Mouse (Mus musculus) heart, embryonic 10.5 days (tissue): Measurements from ENCODE around the gene Bcat1. TPM values are rescaled to one million over a fixed set of nuclear protein-coding genes. Genes with fewer than 3 reads are reported as not detected.
"Not testable (repeated sequence)": the region's sequence is repeated elsewhere in the genome, so short reads cannot be mapped to it uniquely, and the experiment has no call there.

Source experiments
- DNase-seq: peaks from one replicate; pipeline ENCODE4 v3.0.0-alpha.2; 2017; ENCODE audit warnings: low spot score
- H3K27ac ChIP-seq: fragments of 300-500 bp; sonication (generic); 2 replicates; pipeline ENCODE4 v1.5.1; 2016; ENCODE audit warnings: mild to moderate bottlenecking
- H3K27me3 ChIP-seq: fragments of 300-500 bp; sonication (generic); 2 replicates; pipeline ENCODE4 v1.6.1; 2016; ENCODE audit warnings: mild to moderate bottlenecking; ENCODE audit not compliant: poor library complexity, insufficient read depth, severe bottlenecking
- H3K36me3 ChIP-seq: fragments of 300-500 bp; sonication (generic); 2 replicates; pipeline ENCODE4 v1.6.1; 2016; ENCODE audit warnings: mild to moderate bottlenecking, moderate library complexity
- H3K4me1 ChIP-seq: fragments of 300-500 bp; sonication (generic); 2 replicates; pipeline ENCODE4 v1.6.1; 2016; ENCODE audit warnings: mild to moderate bottlenecking
- H3K4me3 ChIP-seq: fragments of 300-500 bp; sonication (generic); 2 replicates; pipeline ENCODE4 v1.5.1; 2016; ENCODE audit warnings: mild to moderate bottlenecking, moderate library complexity
- H3K9me3 ChIP-seq: fragments of 300-500 bp; sonication (generic); 2 replicates; pipeline ENCODE4 v1.6.1; 2016; ENCODE audit warnings: mild to moderate bottlenecking, moderate library complexity
- whole genome bisulfite sequencing: fragments of 180-500 bp; shearing (Covaris S2); methylation state at CpG from one replicate; pipeline ENCODE4 v1.1.7; 2016; 5-methylcytosine and 5-hydroxymethylcytosine counted together
- polyA plus RNA-seq: library from polyadenylated mRNA; unstranded; fragments of >200 nt; fragmentation: Nextera tagmentation; extraction: Ambion mirVana; gene quantifications from 2 replicates; pipeline ENCODE4 v1.2.1, GENCODE M21; 2016

The Bcat1 gene
- polyA plus RNA-seq, 1 experiment from 2014 or later, result 49.6 TPM

DNA sequence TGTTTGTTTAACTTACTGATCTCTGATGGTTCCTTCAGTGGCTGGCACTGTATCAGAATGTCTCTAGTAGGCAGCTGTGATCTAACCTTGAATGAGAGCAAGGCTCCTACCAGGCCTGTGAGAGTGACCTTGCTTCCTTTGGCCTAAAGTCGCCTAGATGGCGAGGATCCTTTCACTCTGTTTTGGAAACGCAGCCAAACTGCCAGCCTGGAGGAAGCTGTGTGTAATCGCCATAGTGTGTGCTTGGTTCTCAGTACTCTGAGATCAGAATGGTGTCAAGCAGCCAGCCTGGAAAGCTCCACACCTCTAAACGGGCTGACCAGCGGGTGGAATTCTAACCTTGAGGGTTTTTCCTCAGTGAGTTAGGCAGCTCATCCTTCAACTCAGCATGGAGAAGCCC lies 36.9 kb upstream of the Bcat1 start:
- DNase-seq, result no peak
- H3K27ac ChIP-seq, result no peak overlapping the region; the same call in 1 of the 2 replicates
- no peaks in the 10 kb centered on the region for H3K9me3 ChIP-seq
- peaks cover 14% of the 10 kb centered on the region for H3K4me1 ChIP-seq
- H3K27me3 ChIP-seq, result no peaks in the 10 kb centered on the region
- H3K4me3 ChIP-seq, result no peak overlapping the region
- no peaks in the 10 kb centered on the region for H3K36me3 ChIP-seq
- WGBS, result 56% methylated on average over 6 of the region's 6 CpGs

DNA sequence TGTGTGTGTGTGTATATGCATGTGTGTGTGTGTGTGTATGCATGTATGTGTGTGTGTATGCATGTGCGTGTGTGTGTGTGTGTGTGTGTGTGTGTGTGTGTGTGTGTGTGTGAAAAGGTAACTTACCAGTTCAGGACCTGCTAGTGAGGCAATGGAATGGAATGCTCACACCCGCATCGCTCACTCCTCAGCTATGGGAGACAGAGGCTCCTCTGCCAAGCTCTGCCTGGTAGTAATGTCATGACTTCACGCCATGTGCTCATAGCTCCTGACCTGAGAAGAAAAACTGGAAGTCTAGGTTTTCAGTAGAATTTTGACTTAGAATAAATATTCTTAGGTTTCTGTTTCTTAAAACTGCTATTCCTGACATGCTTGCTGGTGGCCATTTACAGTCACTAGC lies 34.8 kb upstream of the Bcat1 start:
- H3K27ac ChIP-seq, result no peak overlapping the region
- H3K27me3 ChIP-seq, result no peaks in the 10 kb centered on the region
- DNase-seq, result no peak
- 87% methylated on average over 4 of the region's 4 CpGs for WGBS
- H3K4me3 ChIP-seq, result no peak overlapping the region
- peaks cover 4% of the 10 kb centered on the region; the same call in 1 of the 2 replicates for H3K4me1 ChIP-seq
- no peaks in the 10 kb centered on the region for H3K36me3 ChIP-seq
- H3K9me3 ChIP-seq, result no peaks in the 10 kb centered on the region

DNA sequence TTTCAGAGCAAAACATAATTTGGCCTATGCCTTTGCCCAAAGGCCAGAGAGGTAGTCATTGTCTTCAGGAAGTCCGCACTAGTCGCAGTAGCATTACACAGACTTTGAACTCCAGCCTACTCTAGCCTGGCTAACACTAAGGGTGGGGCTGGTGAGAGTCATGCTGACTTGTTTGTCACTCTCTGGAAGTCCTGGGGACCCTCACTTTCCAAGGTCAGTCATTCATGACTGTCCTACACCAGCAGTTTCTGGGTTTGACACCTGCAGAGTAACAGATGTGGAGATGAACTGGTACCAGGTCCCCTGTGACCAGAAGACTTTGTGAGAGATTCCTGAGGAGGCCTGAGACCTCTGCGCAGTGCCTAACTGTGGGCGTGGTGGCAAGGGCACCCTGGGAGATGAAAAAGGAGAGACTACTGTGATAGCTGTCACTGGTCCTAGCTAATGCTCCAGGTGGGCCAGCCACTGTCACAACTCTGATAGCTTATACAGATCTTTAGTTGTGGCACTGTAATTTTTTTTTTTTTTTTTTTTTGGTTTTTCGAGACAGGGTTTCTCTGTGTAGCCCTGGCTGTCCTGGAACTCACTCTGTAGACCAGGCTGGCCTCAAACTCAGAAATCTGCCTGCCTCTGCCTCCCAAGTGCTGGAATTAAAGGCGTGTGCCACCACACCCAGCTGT lies 30.3 kb upstream of the Bcat1 start:
- no peak overlapping the region for H3K27ac ChIP-seq
- no peaks in the 10 kb centered on the region for H3K36me3 ChIP-seq
- H3K4me3 ChIP-seq, result no peak overlapping the region
- DNase-seq, result no peak
- peaks cover 4% of the 10 kb centered on the region; the same call in 1 of the 2 replicates for H3K4me1 ChIP-seq
- 79% methylated on average over 6 of the region's 6 CpGs for whole genome bisulfite sequencing
- no peaks in the 10 kb centered on the region for H3K27me3 ChIP-seq
- no peaks in the 10 kb centered on the region for H3K9me3 ChIP-seq

DNA sequence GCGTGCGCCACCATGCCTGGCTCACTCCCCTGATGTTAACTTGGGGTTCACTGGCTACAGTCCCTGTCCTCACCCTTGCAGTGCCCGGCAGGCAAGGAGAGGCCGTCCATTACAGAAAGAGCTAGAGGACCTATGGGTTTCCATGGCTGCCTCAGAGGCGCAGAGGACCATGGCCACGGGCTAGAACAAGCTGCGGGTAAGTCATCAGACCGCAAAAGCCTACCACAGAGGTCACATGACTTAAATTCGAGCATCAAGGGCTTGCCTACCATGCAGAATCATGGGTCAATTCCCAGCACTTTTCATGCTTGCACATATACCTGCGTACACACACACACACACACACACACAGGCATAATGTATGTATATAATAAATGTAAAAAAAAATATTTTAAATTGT lies 29.5 kb upstream of the Bcat1 start:
- 89% methylated on average over 10 of the region's 10 CpGs for whole genome bisulfite sequencing
- no peak overlapping the region for H3K4me3 ChIP-seq
- H3K27ac ChIP-seq, result no peak overlapping the region
- DNase-seq, result no peak
- H3K36me3 ChIP-seq, result no peaks in the 10 kb centered on the region
- H3K4me1 ChIP-seq, result peaks cover 12% of the 10 kb centered on the region; the same call in 1 of the 2 replicates
- H3K9me3 ChIP-seq, result no peaks in the 10 kb centered on the region
- H3K27me3 ChIP-seq, result no peaks in the 10 kb centered on the region

DNA sequence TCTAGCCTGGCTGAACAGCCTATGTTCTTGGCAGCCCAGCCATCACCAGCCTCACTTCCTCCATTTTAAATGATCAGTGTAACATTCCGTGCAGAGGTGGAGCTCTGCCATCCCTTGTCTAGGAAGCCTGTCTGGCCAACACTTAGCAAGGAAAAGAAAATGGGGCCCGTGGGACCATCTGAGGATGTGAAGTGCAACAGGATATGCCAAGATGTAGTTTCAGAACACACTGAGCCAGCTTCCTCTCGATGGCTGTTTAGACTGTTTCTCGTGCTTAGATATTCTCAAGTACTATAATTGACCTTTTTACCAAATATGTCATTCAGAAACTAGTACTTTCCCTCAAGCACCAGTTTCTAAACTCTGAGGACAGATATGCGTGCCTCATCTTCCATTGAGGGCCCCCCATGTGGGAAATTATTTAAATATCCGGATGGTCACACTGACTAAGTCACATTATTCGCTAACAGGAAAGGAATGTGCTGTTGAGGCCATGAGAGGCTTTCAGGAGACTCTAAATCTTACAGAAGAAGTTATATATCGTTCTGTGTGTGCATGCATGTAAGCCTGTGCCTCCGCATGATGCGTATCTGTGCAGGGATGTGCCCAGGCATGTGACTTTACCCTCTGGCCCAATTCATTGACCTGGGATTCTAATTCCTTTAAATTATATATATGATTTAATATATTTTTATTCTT lies 28.4 kb upstream of the Bcat1 start:
- Histone ChIP-seq H3K27me3 (no peaks in the 10 kb centered on the region), H3K4me3 (no peak overlapping the region), H3K4me1 (peaks cover 14% of the 10 kb centered on the region; the same call in 1 of the 2 replicates), H3K36me3 (no peaks in the 10 kb centered on the region), H3K9me3 (no peaks in the 10 kb centered on the region), H3K27ac (no peak overlapping the region)
- DNase-seq, result no peak
- 80% methylated on average over 10 of the region's 10 CpGs for WGBS

DNA sequence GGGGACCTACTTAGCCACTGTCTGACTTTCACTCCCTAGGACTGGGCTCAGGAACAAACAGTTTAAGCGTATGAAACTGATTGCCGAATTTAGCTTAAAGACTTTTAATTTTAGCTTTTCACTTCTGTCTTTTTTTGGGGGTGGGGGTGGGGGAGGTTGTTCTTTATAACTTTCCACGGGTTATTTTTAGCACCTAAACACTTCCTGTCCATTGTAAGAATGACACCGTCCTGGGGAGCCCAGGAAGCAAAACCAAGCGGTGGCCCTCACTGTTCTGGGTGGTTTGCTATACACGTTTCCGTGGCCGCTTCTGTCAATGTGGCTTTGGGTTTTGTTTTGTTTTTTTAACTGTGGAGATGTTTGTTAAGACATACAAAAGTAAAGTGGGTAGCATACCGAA lies 24.9 kb upstream of the Bcat1 start:
- no peaks in the 10 kb centered on the region for H3K9me3 ChIP-seq
- WGBS, result 45% methylated on average over 9 of the region's 9 CpGs
- no peak overlapping the region for H3K4me3 ChIP-seq
- peak overlapping the region; percentile 56 for H3K27ac ChIP-seq
- H3K4me1 ChIP-seq, result peaks cover 14% of the 10 kb centered on the region; the same call in 1 of the 2 replicates
- no peaks in the 10 kb centered on the region for H3K36me3 ChIP-seq
- no peak for DNase-seq
- no peaks in the 10 kb centered on the region for H3K27me3 ChIP-seq

DNA sequence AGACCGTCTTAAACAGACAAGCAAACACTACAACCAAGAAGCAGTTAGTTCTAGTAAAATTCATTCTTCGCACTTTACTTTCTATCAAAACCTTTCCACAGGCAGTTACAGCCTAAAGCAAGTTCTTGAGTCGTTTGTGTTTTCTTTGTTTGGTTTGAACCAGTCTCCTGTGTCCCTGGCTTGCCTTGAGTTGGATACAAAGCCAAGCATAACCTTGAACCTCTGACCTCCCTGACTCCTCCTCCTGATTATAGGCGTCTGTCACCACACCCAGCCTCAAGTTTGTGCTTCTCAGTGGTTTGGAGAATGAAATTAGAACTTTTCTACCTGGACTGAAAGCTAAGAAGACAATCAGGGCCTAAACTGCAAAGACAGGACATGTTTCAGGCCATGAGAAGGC lies 18.4 kb upstream of the Bcat1 start:
- DNase-seq, result no peak
- Histone ChIP-seq H3K36me3 (no peaks in the 10 kb centered on the region), H3K4me1 (peaks cover 5% of the 10 kb centered on the region), H3K9me3 (no peaks in the 10 kb centered on the region), H3K27ac (no peak overlapping the region), H3K27me3 (0 out of 2 replicates have a peak, but pooled peaks cover 4% of the 10 kb centered on the region), H3K4me3 (no peak overlapping the region)
- 77% methylated on average over 4 of the region's 4 CpGs for WGBS

DNA sequence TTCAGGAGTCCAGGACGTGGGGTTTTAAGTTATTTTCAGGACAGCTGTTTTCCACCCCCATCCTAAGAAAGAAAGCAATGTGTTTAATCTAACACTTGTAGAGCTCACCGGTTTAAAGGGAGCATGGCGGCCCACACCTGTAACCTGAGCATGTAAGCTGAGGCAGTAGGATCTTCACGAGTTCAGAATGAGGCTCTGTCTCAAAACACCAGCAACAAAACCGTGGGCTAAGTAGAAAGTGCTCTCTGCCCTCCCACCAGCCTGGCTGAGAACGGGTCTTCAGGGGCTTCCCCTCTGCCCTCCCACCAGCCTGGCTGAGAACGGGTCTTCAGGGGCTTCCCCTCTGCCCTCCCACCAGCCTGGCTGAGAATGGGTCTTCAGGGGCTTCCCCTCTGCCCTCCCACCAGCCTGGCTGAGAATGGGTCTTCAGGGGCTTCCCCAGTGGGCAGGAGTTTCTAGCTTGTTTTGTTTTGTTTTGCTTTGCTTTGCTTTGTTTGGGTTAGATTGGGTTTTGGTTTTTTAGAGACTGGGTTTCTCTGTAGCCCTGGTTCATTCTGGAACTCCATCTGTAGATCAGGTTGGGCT lies 17.1 kb upstream of the Bcat1 start:
- H3K9me3 ChIP-seq, H3K4me1 ChIP-seq, DNase-seq, H3K27me3 ChIP-seq, H3K4me3 ChIP-seq, H3K36me3 ChIP-seq, H3K27ac ChIP-seq: not testable (repeated sequence)
- WGBS, result 57% methylated on average over 7 of the region's 7 CpGs

DNA sequence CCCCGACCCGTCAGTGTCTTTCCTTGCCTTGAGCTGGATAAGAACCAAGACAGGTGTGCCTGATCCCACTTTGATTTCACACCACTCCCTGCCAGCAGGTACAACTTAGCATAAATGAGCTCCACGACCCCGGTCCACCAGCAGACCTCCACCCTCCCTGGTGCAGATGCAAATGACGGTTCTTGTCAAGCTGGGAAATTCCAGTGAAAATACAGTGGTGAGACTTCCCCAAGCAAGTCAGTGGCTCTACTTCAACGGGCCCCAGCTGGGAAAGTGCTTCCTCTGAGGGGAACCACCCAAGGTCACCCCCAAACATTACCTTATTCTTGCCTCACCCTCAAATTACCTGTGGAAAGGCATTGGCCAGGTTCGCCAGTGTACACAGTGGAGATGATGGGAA lies 16.0 kb upstream of the Bcat1 start:
- Histone ChIP-seq H3K36me3 (no peaks in the 10 kb centered on the region), H3K4me1 (peaks cover 8% of the 10 kb centered on the region), H3K9me3 (no peaks in the 10 kb centered on the region), H3K27me3 (0 out of 2 replicates have a peak, but pooled peaks cover 4% of the 10 kb centered on the region), H3K27ac (no peak overlapping the region), H3K4me3 (no peak overlapping the region)
- 75% methylated on average over 7 of the region's 7 CpGs for WGBS
- DNase-seq, result no peak

DNA sequence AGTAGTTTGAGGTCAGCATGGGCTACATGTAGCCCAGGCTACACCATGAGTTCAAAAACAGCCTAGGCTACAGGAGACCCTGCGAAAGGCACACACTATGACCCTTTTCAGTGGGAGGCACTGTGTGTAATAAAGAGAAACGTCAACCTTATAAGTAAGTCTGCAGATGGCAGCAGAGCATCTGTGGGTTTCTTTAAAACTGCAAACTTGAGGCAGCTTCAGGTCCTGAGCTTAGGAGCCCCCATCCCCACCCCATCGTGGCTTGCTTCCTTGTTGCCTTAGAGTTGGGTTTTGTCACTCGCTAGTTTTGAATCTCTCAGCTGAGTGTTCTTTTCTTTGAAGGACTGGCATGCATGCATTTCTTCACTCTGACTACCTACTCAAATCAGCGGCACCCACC lies 14.9 kb upstream of the Bcat1 start:
- Histone ChIP-seq H3K27me3 (0 out of 2 replicates have a peak, but pooled peaks cover 4% of the 10 kb centered on the region), H3K27ac (no peak overlapping the region)
- 71% methylated on average over 5 of the region's 5 CpGs for WGBS

DNA sequence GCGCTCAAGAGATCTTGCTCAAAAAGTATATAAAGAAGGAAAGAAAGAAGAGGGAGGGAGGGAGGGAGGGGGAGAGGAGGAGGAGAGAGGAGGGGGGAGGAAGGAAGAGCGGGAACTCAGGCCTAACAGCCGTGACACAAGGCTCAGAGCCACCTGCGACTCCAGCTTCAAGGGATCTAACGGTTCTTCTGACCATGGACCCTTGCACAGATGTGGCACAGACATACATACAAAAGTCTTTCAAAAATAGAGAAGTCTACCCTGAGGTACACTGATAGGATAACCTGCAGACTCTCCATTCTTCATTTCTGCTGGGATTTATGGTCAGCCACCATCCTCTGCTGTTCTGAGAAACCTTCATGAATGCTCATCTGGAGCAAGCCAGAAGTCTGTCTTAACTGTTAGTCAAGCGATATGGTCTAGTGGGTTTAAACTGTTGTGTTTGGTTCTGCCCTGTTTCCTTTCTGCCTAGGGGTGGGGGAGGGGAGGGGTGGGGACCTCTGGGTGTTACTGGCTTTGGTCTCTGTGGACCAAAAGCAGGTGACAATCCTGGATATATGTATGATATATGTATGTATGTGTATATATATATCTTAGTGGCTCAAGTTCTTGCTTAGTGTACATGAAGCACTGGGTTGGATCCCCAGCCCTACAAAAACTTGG lies 14.3 kb upstream of the Bcat1 start:
- H3K9me3 ChIP-seq, result no peaks in the 10 kb centered on the region
- DNase-seq, result no peak
- H3K27ac ChIP-seq, result no peak overlapping the region
- H3K4me1 ChIP-seq, result peaks cover 8% of the 10 kb centered on the region
- no peak overlapping the region for H3K4me3 ChIP-seq
- 78% methylated on average over 6 of the region's 6 CpGs for WGBS
- 0 out of 2 replicates have a peak, but pooled peaks cover 4% of the 10 kb centered on the region for H3K27me3 ChIP-seq
- no peaks in the 10 kb centered on the region for H3K36me3 ChIP-seq

More for the DNA sequence above, 14.9 kb upstream of the Bcat1 start:
- Histone ChIP-seq H3K9me3 (no peaks in the 10 kb centered on the region), H3K4me1 (peaks cover 8% of the 10 kb centered on the region), H3K36me3 (no peaks in the 10 kb centered on the region), H3K4me3 (no peak overlapping the region)
- DNase-seq, result no peak

DNA sequence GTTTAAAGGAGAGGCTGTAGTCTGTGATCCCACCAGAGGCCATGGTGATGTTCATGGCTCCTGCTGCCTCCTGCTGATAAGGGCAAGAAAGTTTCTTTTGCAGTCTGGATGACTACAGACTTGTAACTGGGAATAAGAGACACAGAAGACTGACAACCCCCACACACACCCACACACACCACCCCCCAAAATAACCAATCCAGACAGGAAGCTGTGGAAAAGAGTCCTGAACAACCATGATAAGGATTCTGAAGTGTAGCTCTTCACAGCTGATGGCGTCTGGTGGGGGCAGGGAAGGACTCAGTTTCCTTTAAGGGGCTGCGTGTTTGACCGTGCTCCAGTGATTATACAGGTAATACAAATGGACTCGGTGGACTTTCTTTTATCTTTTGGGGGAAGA lies 13.4 kb upstream of the Bcat1 start:
- H3K9me3 ChIP-seq, result no peaks in the 10 kb centered on the region
- 0 out of 2 replicates have a peak, but pooled peaks cover 4% of the 10 kb centered on the region for H3K27me3 ChIP-seq
- no peaks in the 10 kb centered on the region for H3K36me3 ChIP-seq
- 41% methylated on average over 4 of the region's 4 CpGs for WGBS
- peaks cover 8% of the 10 kb centered on the region for H3K4me1 ChIP-seq
- DNase-seq, result no peak
- no peak overlapping the region for H3K4me3 ChIP-seq
- no peak overlapping the region for H3K27ac ChIP-seq
